Mouse (Mus musculus): ENCODE data around the gene Insl6. TPM values are rescaled to one million over a fixed set of nuclear protein-coding genes. Genes with fewer than 3 reads are reported as not detected.

Gene Insl6
- polyA plus RNA-seq, 1 experiment from 2014 or later: 0.76 TPM

GRCm38 (mm10) chr19:29366969-29367622 lies 41.9 kb upstream of the Insl6 start, which contains the start of the genes Plgrkt and Cd274:
Plgrkt (minus strand) TSS chr19:29367390.
Cd274 (plus strand) TSS chr19:29367455.
- peak; percentile 91 for ATAC-seq (ENCODE audit: insufficient read depth)
- no peaks in the 10 kb centered on the region for H3K36me3 ChIP-seq (replicated peaks)
- 1% methylated on average over 26 of the region's 26 CpGs for WGBS (ENCODE audit: insufficient replicate concordance)
- peaks cover 44% of the 10 kb centered on the region for H3K4me1 ChIP-seq (replicated peaks)
- H3K4me2 ChIP-seq: peak within 1 kb of the TSS; percentile 96
- peak within 1 kb of the TSS; percentile 88 for H3K27ac ChIP-seq (replicated peaks)
- H3K9ac ChIP-seq: peak within 1 kb of the TSS; percentile 71
- peak within 1 kb of the TSS; percentile 74 for H3K4me3 ChIP-seq (replicated peaks)
- H3K9me3 ChIP-seq (replicated peaks): no peaks in the 10 kb centered on the region
- no peaks in the 10 kb centered on the region for H3K27me3 ChIP-seq

GRCm38 (mm10) chr19:29366226-29366968 lies 41.2 kb upstream of the Insl6 start:
- WGBS (ENCODE audit: insufficient replicate concordance): 16% methylated on average over 20 of the region's 20 CpGs
- Histone ChIP-seq H3K4me3 (replicated peaks) (peak overlapping the region; percentile 74), H3K27me3 (no peaks in the 10 kb centered on the region), H3K9me3 (replicated peaks) (no peaks in the 10 kb centered on the region), H3K27ac (replicated peaks) (peak overlapping the region; percentile 88), H3K9ac (peak overlapping the region; percentile 71), H3K4me2 (peak overlapping the region; percentile 96), H3K36me3 (replicated peaks) (no peaks in the 10 kb centered on the region), H3K4me1 (replicated peaks) (peaks cover 39% of the 10 kb centered on the region)
- ATAC-seq (ENCODE audit: insufficient read depth): no peak

- H3K9ac ChIP-seq: no peak overlapping the region
- WGBS (ENCODE audit: insufficient replicate concordance): 59% methylated on average over 3 of the region's 3 CpGs
- no peak overlapping the region for H3K27ac ChIP-seq (replicated peaks)
- no peaks in the 10 kb centered on the region for H3K36me3 ChIP-seq (replicated peaks)
- peaks cover 50% of the 10 kb centered on the region for H3K4me1 ChIP-seq (replicated peaks)
- ATAC-seq (ENCODE audit: insufficient read depth): no peak
- H3K9me3 ChIP-seq (replicated peaks): no peaks in the 10 kb centered on the region
- H3K4me3 ChIP-seq (replicated peaks): no peak overlapping the region
- no peak overlapping the region for H3K4me2 ChIP-seq
- H3K27me3 ChIP-seq: no peaks in the 10 kb centered on the region
Observed at GRCm38 (mm10) chr19:29365105-29365504, 39.9 kb upstream of the Insl6 start.

GRCm38 (mm10) chr19:29364076-29364475 lies 38.9 kb upstream of the Insl6 start:
- no peak overlapping the region for H3K4me3 ChIP-seq (replicated peaks)
- H3K4me1 ChIP-seq (replicated peaks): peaks cover 54% of the 10 kb centered on the region
- H3K4me2 ChIP-seq: no peak overlapping the region
- H3K36me3 ChIP-seq (replicated peaks): no peaks in the 10 kb centered on the region; the same call in 1 of the 2 replicates
- 69% methylated on average over 5 of the region's 5 CpGs for WGBS (ENCODE audit: insufficient replicate concordance)
- no peak overlapping the region for H3K27ac ChIP-seq (replicated peaks)
- ATAC-seq (ENCODE audit: insufficient read depth): no peak
- no peak overlapping the region for H3K9ac ChIP-seq
- no peaks in the 10 kb centered on the region for H3K9me3 ChIP-seq (replicated peaks)
- no peaks in the 10 kb centered on the region for H3K27me3 ChIP-seq

- H3K27ac ChIP-seq (replicated peaks): no peak overlapping the region
- no peaks in the 10 kb centered on the region; the same call in 1 of the 2 replicates for H3K36me3 ChIP-seq (replicated peaks)
- H3K4me2 ChIP-seq: no peak overlapping the region
- ATAC-seq (ENCODE audit: insufficient read depth): no peak
- H3K4me3 ChIP-seq (replicated peaks): no peak overlapping the region
- H3K27me3 ChIP-seq: no peaks in the 10 kb centered on the region
- H3K9me3 ChIP-seq (replicated peaks): no peaks in the 10 kb centered on the region
- no peak overlapping the region for H3K9ac ChIP-seq
- peaks cover 50% of the 10 kb centered on the region for H3K4me1 ChIP-seq (replicated peaks)
- 80% methylated on average over 7 of the region's 7 CpGs for WGBS (ENCODE audit: insufficient replicate concordance)
Observed at GRCm38 (mm10) chr19:29363557-29363956, 38.4 kb upstream of the Insl6 start.

GRCm38 (mm10) chr19:29362173-29362930 lies 37.2 kb upstream of the Insl6 start:
- Histone ChIP-seq H3K27ac (replicated peaks) (peak overlapping the region; percentile 30), H3K9me3 (replicated peaks) (no peaks in the 10 kb centered on the region), H3K4me1 (replicated peaks) (peaks cover 40% of the 10 kb centered on the region), H3K9ac (peak overlapping the region; percentile 71; the same call in 1 of the 2 replicates), H3K4me2 (peak overlapping the region; percentile 88), H3K36me3 (replicated peaks) (no peaks in the 10 kb centered on the region; the same call in 1 of the 2 replicates), H3K4me3 (replicated peaks) (peak overlapping the region; percentile 64), H3K27me3 (no peaks in the 10 kb centered on the region)
- 29% methylated on average over 13 of the region's 13 CpGs for WGBS (ENCODE audit: insufficient replicate concordance)
- no peak for ATAC-seq (ENCODE audit: insufficient read depth)

GRCm38 (mm10) chr19:29361468-29362130 lies 36.4 kb upstream of the Insl6 start:
- H3K27ac ChIP-seq (replicated peaks): no peak overlapping the region
- peak overlapping the region; percentile 88 for H3K4me2 ChIP-seq
- peak; percentile 99 for ATAC-seq (ENCODE audit: insufficient read depth)
- peak overlapping the region; percentile 71 for H3K9ac ChIP-seq
- H3K36me3 ChIP-seq (replicated peaks): peaks cover 2% of the 10 kb centered on the region; the same call in 1 of the 2 replicates
- H3K4me3 ChIP-seq (replicated peaks): peak overlapping the region; percentile 64
- no peaks in the 10 kb centered on the region for H3K9me3 ChIP-seq (replicated peaks)
- peaks cover 34% of the 10 kb centered on the region for H3K4me1 ChIP-seq (replicated peaks)
- WGBS (ENCODE audit: insufficient replicate concordance): 3% methylated on average over 33 of the region's 33 CpGs
- H3K27me3 ChIP-seq: no peaks in the 10 kb centered on the region

- H3K4me2 ChIP-seq: peak overlapping the region; percentile 14; the same call in 1 of the 2 replicates
- no peak overlapping the region for H3K27ac ChIP-seq (replicated peaks)
- H3K4me1 ChIP-seq (replicated peaks): peaks cover 28% of the 10 kb centered on the region
- no peaks in the 10 kb centered on the region for H3K27me3 ChIP-seq
- ATAC-seq (ENCODE audit: insufficient read depth): no peak
- H3K4me3 ChIP-seq (replicated peaks): no peak overlapping the region
- no peak overlapping the region for H3K9ac ChIP-seq
- peaks cover 6% of the 10 kb centered on the region; the same call in 1 of the 2 replicates for H3K36me3 ChIP-seq (replicated peaks)
- 32% methylated on average over 5 of the region's 5 CpGs for WGBS (ENCODE audit: insufficient replicate concordance)
- no peaks in the 10 kb centered on the region for H3K9me3 ChIP-seq (replicated peaks)
Observed at GRCm38 (mm10) chr19:29360251-29360650, 35.1 kb upstream of the Insl6 start.

GRCm38 (mm10) chr19:29356281-29356680 lies 31.1 kb upstream of the Insl6 start:
- H3K9ac ChIP-seq: no peak overlapping the region
- H3K4me3 ChIP-seq (replicated peaks): no peak overlapping the region
- 77% methylated on average over 11 of the region's 11 CpGs for WGBS (ENCODE audit: insufficient replicate concordance)
- H3K27me3 ChIP-seq: no peaks in the 10 kb centered on the region
- H3K9me3 ChIP-seq (replicated peaks): no peaks in the 10 kb centered on the region
- H3K4me2 ChIP-seq: no peak overlapping the region
- no peak for ATAC-seq (ENCODE audit: insufficient read depth)
- peaks cover 6% of the 10 kb centered on the region; the same call in 1 of the 2 replicates for H3K36me3 ChIP-seq (replicated peaks)
- no peak overlapping the region for H3K27ac ChIP-seq (replicated peaks)
- peaks cover 26% of the 10 kb centered on the region for H3K4me1 ChIP-seq (replicated peaks)

Measured in liver, embryonic 15.5 days (tissue).